Mouse (Mus musculus): ENCODE data around the gene Atl1. TPM values are rescaled to one million over a fixed set of nuclear protein-coding genes. Genes with fewer than 3 reads are reported as not detected.

Gene Atl1
- polyA plus RNA-seq, 1 experiment from 2014 or later: 155 TPM

GRCm38 (mm10) chr12:69885170-69885923 is 7.1 kb upstream of the Atl1 start:
- H3K4me3 ChIP-seq (replicated peaks): no peak overlapping the region
- H3K27ac ChIP-seq (replicated peaks): no peak overlapping the region
- H3K9me3 ChIP-seq (replicated peaks): no peaks in the 10 kb centered on the region
- 97% methylated on average over 5 of the region's 5 CpGs for WGBS
- no peak overlapping the region for H3K9ac ChIP-seq (replicated peaks)
- no peak for ATAC-seq (ENCODE audit: low FRiP score)
- no peak overlapping the region for H3K4me2 ChIP-seq
- no peaks in the 10 kb centered on the region for H3K27me3 ChIP-seq (replicated peaks)
- H3K4me1 ChIP-seq: peaks cover 24% of the 10 kb centered on the region
- no peaks in the 10 kb centered on the region for H3K36me3 ChIP-seq

- no peak for ATAC-seq (ENCODE audit: low FRiP score)
- Histone ChIP-seq H3K9ac (replicated peaks) (no peak overlapping the region), H3K9me3 (replicated peaks) (no peaks in the 10 kb centered on the region), H3K27me3 (replicated peaks) (no peaks in the 10 kb centered on the region), H3K27ac (replicated peaks) (no peak overlapping the region), H3K4me1 (peaks cover 37% of the 10 kb centered on the region), H3K4me2 (no peak overlapping the region), H3K4me3 (replicated peaks) (no peak overlapping the region), H3K36me3 (no peaks in the 10 kb centered on the region)
- 95% methylated on average over 6 of the region's 6 CpGs for WGBS
These were observed 4.6 kb upstream of the Atl1 start for GRCm38 (mm10) chr12:69887776-69888175.

- ATAC-seq (ENCODE audit: low FRiP score): no peak
These were observed 4.1 kb upstream of the Atl1 start for GRCm38 (mm10) chr12:69888345-69888744.

GRCm38 (mm10) chr12:69890051-69890450 is 2.4 kb upstream of the Atl1 start:
- H3K4me3 ChIP-seq (replicated peaks): 0 out of 2 replicates have a peak overlapping the region, but pooled peaks have one; percentile 3
- no peak for ATAC-seq (ENCODE audit: low FRiP score)
- peaks cover 42% of the 10 kb centered on the region for H3K4me1 ChIP-seq
- no peaks in the 10 kb centered on the region for H3K27me3 ChIP-seq (replicated peaks)
- H3K36me3 ChIP-seq: no peaks in the 10 kb centered on the region
- peak overlapping the region; percentile 55 for H3K27ac ChIP-seq (replicated peaks)
- no peaks in the 10 kb centered on the region for H3K9me3 ChIP-seq (replicated peaks)
- H3K4me2 ChIP-seq: peak overlapping the region; percentile 71
- 51% methylated on average over 6 of the region's 6 CpGs for WGBS
- H3K9ac ChIP-seq (replicated peaks): peak overlapping the region; percentile 6; the same call in 1 of the 2 replicates

More at GRCm38 (mm10) chr12:69888345-69888744, 4.1 kb upstream of the Atl1 start:
- Histone ChIP-seq H3K4me1 (peaks cover 39% of the 10 kb centered on the region), H3K4me3 (replicated peaks) (no peak overlapping the region), H3K4me2 (no peak overlapping the region), H3K9ac (replicated peaks) (no peak overlapping the region), H3K27me3 (replicated peaks) (no peaks in the 10 kb centered on the region), H3K36me3 (no peaks in the 10 kb centered on the region), H3K9me3 (replicated peaks) (no peaks in the 10 kb centered on the region), H3K27ac (replicated peaks) (no peak overlapping the region)
- WGBS: 68% methylated on average over 1 of the region's 1 CpGs

GRCm38 (mm10) chr12:69890476-69890875 is 1.9 kb upstream of the Atl1 start:
- peak overlapping the region; percentile 6; the same call in 1 of the 2 replicates for H3K9ac ChIP-seq (replicated peaks)
- H3K27me3 ChIP-seq (replicated peaks): no peaks in the 10 kb centered on the region
- ATAC-seq (ENCODE audit: low FRiP score): no peak
- peaks cover 42% of the 10 kb centered on the region for H3K4me1 ChIP-seq
- H3K9me3 ChIP-seq (replicated peaks): no peaks in the 10 kb centered on the region
- no peaks in the 10 kb centered on the region for H3K36me3 ChIP-seq
- H3K4me3 ChIP-seq (replicated peaks): 0 out of 2 replicates have a peak overlapping the region, but pooled peaks have one; percentile 3
- peak overlapping the region; percentile 55 for H3K27ac ChIP-seq (replicated peaks)
- 36% methylated on average over 5 of the region's 5 CpGs for WGBS
- H3K4me2 ChIP-seq: peak overlapping the region; percentile 71

- Histone ChIP-seq H3K9ac (replicated peaks) (peak overlapping the region; percentile 83), H3K9me3 (replicated peaks) (no peaks in the 10 kb centered on the region), H3K36me3 (no peaks in the 10 kb centered on the region), H3K4me3 (replicated peaks) (peak overlapping the region; percentile 98), H3K27ac (replicated peaks) (peak overlapping the region; percentile 96; the same call in 1 of the 2 replicates), H3K4me2 (peak overlapping the region; percentile 71), H3K4me1 (peaks cover 42% of the 10 kb centered on the region), H3K27me3 (replicated peaks) (no peaks in the 10 kb centered on the region)
- no peak for ATAC-seq (ENCODE audit: low FRiP score)
- WGBS: 39% methylated on average over 3 of the region's 3 CpGs
These were observed 693 bp upstream of the Atl1 start for GRCm38 (mm10) chr12:69891721-69892120.

- 61% methylated on average over 6 of the region's 6 CpGs for WGBS
- no peaks in the 10 kb centered on the region for H3K36me3 ChIP-seq
- peak overlapping the region; percentile 71 for H3K4me2 ChIP-seq
- H3K9me3 ChIP-seq (replicated peaks): no peaks in the 10 kb centered on the region
- H3K4me3 ChIP-seq (replicated peaks): no peak overlapping the region
- H3K27ac ChIP-seq (replicated peaks): no peak overlapping the region
- no peak for ATAC-seq (ENCODE audit: low FRiP score)
- H3K27me3 ChIP-seq (replicated peaks): no peaks in the 10 kb centered on the region
- H3K9ac ChIP-seq (replicated peaks): no peak overlapping the region
- peaks cover 29% of the 10 kb centered on the region for H3K4me1 ChIP-seq
These were observed 1.5 kb downstream of the Atl1 start for GRCm38 (mm10) chr12:69893927-69894326.

GRCm38 (mm10) chr12:69895046-69895445 is 2.6 kb downstream of the Atl1 start:
- Histone ChIP-seq H3K27me3 (replicated peaks) (no peaks in the 10 kb centered on the region), H3K27ac (replicated peaks) (no peak overlapping the region; the same call in 1 of the 2 replicates), H3K9me3 (replicated peaks) (no peaks in the 10 kb centered on the region), H3K4me1 (peaks cover 21% of the 10 kb centered on the region), H3K4me2 (no peak overlapping the region), H3K4me3 (replicated peaks) (no peak overlapping the region), H3K9ac (replicated peaks) (no peak overlapping the region), H3K36me3 (no peaks in the 10 kb centered on the region)
- no peak for ATAC-seq (ENCODE audit: low FRiP score)
- 28% methylated on average over 2 of the region's 2 CpGs for WGBS

GRCm38 (mm10) chr12:69898119-69898518 is 5.7 kb downstream of the Atl1 start:
- Histone ChIP-seq H3K27me3 (replicated peaks) (no peaks in the 10 kb centered on the region), H3K4me2 (no peak overlapping the region), H3K27ac (replicated peaks) (no peak overlapping the region), H3K9ac (replicated peaks) (no peak overlapping the region), H3K9me3 (replicated peaks) (no peaks in the 10 kb centered on the region), H3K36me3 (no peaks in the 10 kb centered on the region), H3K4me1 (peaks cover 5% of the 10 kb centered on the region), H3K4me3 (replicated peaks) (no peak overlapping the region)
- 86% methylated on average over 4 of the region's 4 CpGs for WGBS
- no peak for ATAC-seq (ENCODE audit: low FRiP score)

- Histone ChIP-seq H3K4me1 (peaks cover 24% of the 10 kb centered on the region), H3K9ac (replicated peaks) (no peak overlapping the region), H3K4me2 (no peak overlapping the region), H3K27me3 (replicated peaks) (no peaks in the 10 kb centered on the region), H3K27ac (replicated peaks) (no peak overlapping the region), H3K9me3 (replicated peaks) (no peaks in the 10 kb centered on the region), H3K36me3 (no peaks in the 10 kb centered on the region), H3K4me3 (replicated peaks) (no peak overlapping the region)
- no peak for ATAC-seq (ENCODE audit: low FRiP score)
- 76% methylated on average over 2 of the region's 2 CpGs for WGBS
These were observed 12.6 kb downstream of the Atl1 start for GRCm38 (mm10) chr12:69904991-69905390.

- Histone ChIP-seq H3K36me3 (no peaks in the 10 kb centered on the region), H3K4me2 (peak overlapping the region; percentile 68), H3K27ac (replicated peaks) (peak overlapping the region; percentile 97), H3K4me1 (peaks cover 24% of the 10 kb centered on the region), H3K9ac (replicated peaks) (peak overlapping the region; percentile 85), H3K4me3 (replicated peaks) (peak overlapping the region; percentile 64), H3K27me3 (replicated peaks) (no peaks in the 10 kb centered on the region), H3K9me3 (replicated peaks) (no peaks in the 10 kb centered on the region)
- WGBS: 2% methylated on average over 30 of the region's 30 CpGs
- ATAC-seq (ENCODE audit: low FRiP score): peak; percentile 90
These were observed 15.5 kb downstream of the Atl1 start for GRCm38 (mm10) chr12:69907667-69908510.

Data from neural tube, embryonic 15.5 days (tissue).